Mouse (Mus musculus): ENCODE measurements around the gene Frmd3.
"Not testable (repeated sequence)": the region's sequence is repeated elsewhere in the genome, so short reads cannot be mapped to it uniquely, and the experiment has no call there.

Gene Frmd3

GRCm38 (mm10) chr4:74013211-74014047 is at the start of gene Frmd3:
TSS of gene Frmd3 (plus strand) at chr4:74013442.
- peak; percentile 82 for DNase-seq (ENCODE audit: low spot score)

- DNase-seq (ENCODE audit: low spot score), result no peak
These were observed 32.8 kb upstream of the Frmd3 start for GRCm38 (mm10) chr4:73980454-73980853.

- peak; percentile 0 for DNase-seq (ENCODE audit: low spot score)
These were observed 965 bp upstream of the Frmd3 start for GRCm38 (mm10) chr4:74012277-74012676.

GRCm38 (mm10) chr4:74012700-74013099 is 542 bp upstream of the Frmd3 start:
- peak; percentile 6 for DNase-seq (ENCODE audit: low spot score)

- no peak for DNase-seq (ENCODE audit: low spot score)
These were observed 832 bp downstream of the Frmd3 start for GRCm38 (mm10) chr4:74014048-74014500.

- no peak for DNase-seq (ENCODE audit: low spot score)
These were observed 6.8 kb downstream of the Frmd3 start for GRCm38 (mm10) chr4:74020084-74020483.

- no peak for DNase-seq (ENCODE audit: low spot score)
These were observed 30.0 kb downstream of the Frmd3 start for GRCm38 (mm10) chr4:74043226-74043625.

GRCm38 (mm10) chr4:74051692-74052091 is 38.5 kb downstream of the Frmd3 start:
- DNase-seq (ENCODE audit: low spot score), result no peak

- no peak for DNase-seq (ENCODE audit: low spot score)
These were observed 63.5 kb downstream of the Frmd3 start for GRCm38 (mm10) chr4:74076727-74077126.

- no peak for DNase-seq (ENCODE audit: low spot score)
These were observed 97.6 kb downstream of the Frmd3 start for GRCm38 (mm10) chr4:74110816-74111215.

- DNase-seq (ENCODE audit: low spot score), result no peak
These were observed 178.3 kb downstream of the Frmd3 start for GRCm38 (mm10) chr4:74191528-74191927.

- DNase-seq (ENCODE audit: low spot score), result no peak
These were observed 188.1 kb downstream of the Frmd3 start for GRCm38 (mm10) chr4:74201281-74201811.

GRCm38 (mm10) chr4:74221780-74222179 is 208.5 kb downstream of the Frmd3 start:
- not testable (repeated sequence) for DNase-seq (ENCODE audit: low spot score)

- DNase-seq (ENCODE audit: low spot score), result peak; percentile 58
These were observed 209.1 kb downstream of the Frmd3 start for GRCm38 (mm10) chr4:74222360-74222759.

- no peak for DNase-seq (ENCODE audit: low spot score)
These were observed 211.0 kb downstream of the Frmd3 start for GRCm38 (mm10) chr4:74224210-74224609.

- no peak for DNase-seq (ENCODE audit: low spot score)
These were observed 217.8 kb downstream of the Frmd3 start for GRCm38 (mm10) chr4:74230994-74231393.

GRCm38 (mm10) chr4:74231405-74231804 is 218.2 kb downstream of the Frmd3 start:
- DNase-seq (ENCODE audit: low spot score), result peak; percentile 66

GRCm38 (mm10) chr4:74233534-74233933 is 220.3 kb downstream of the Frmd3 start:
- DNase-seq (ENCODE audit: low spot score), result no peak

- DNase-seq (ENCODE audit: low spot score), result no peak
These were observed 228.9 kb downstream of the Frmd3 start, which contains the start of gene Kdm4c for GRCm38 (mm10) chr4:74242176-74242575. TSS of gene Kdm4c (plus strand) at chr4:74242497.
